Mouse (Mus musculus) liver, embryonic 14.5 days (tissue): ENCODE data around the gene Atp8a2. TPM values are rescaled to one million over a fixed set of nuclear protein-coding genes. Genes with fewer than 3 reads are reported as not detected.
A peak's percentile ranks its signal among the peaks of the same experiment; 100 is the strongest.
"Not testable (repeated sequence)": the region's sequence is repeated elsewhere in the genome, so short reads cannot be mapped to it uniquely, and the experiment has no call there.

ENCODE experiments used
- ATAC-seq: fragments of 200-750 bp; cut with Nextera tagmentation; 2 replicates; pipeline ENCODE4 v1.8.0; 2017; ENCODE audit warnings: moderate number of reproducible peaks, mild to moderate bottlenecking, moderate library complexity; ENCODE audit not compliant: insufficient read depth
- DNase-seq, 3 experiments: peaks; one replicate each; pipeline ENCODE4 v3.0.0-alpha.2; 2012 to 2013; ENCODE audit warnings: low read depth in 3 of 3, low spot score in 3 of 3
- H3K27ac ChIP-seq: fragments of 300-500 bp; sonication (generic); 2 replicates; pipeline ENCODE4 v1.5.1; 2014; ENCODE audit warnings: moderate library complexity, mild to moderate bottlenecking, control low read depth, inconsistent platforms
- H3K27me3 ChIP-seq: fragments of 300-500 bp; sonication (generic); 2 replicates; pipeline ENCODE4 v1.6.1; 2014; ENCODE audit warnings: mild to moderate bottlenecking, low read length, moderate library complexity; ENCODE audit not compliant: control insufficient read depth, insufficient read depth
- H3K36me3 ChIP-seq: fragments of 300-500 bp; sonication (generic); replicated peaks from 2 replicates; pipeline ENCODE4 v1.6.1; 2014; ENCODE audit warnings: low read depth; ENCODE audit not compliant: control insufficient read depth, insufficient read depth
- H3K4me1 ChIP-seq, 2 experiments: fragments of 200-500 bp in 1 of 2; fragments of 300-500 bp in 1 of 2; sonication (generic) in 1 of 2; replicated peaks; 2 replicates each; pipeline ENCODE4 v1.6.1; 2012 to 2014; ENCODE audit warnings: antibody characterized with exemption in 1 of 2, inconsistent platforms in 1 of 2, low read length in 1 of 2; ENCODE audit not compliant: control insufficient read depth in 2 of 2, insufficient read depth in 2 of 2
- H3K4me2 ChIP-seq: fragments of 300-500 bp; sonication (generic); 2 replicates; pipeline ENCODE4 v1.6.1; 2014; ENCODE audit warnings: low read depth, mild to moderate bottlenecking, control low read depth, moderate library complexity
- H3K4me3 ChIP-seq, 2 experiments: fragments of 200-500 bp in 1 of 2; fragments of 300-500 bp in 1 of 2; sonication (generic) in 1 of 2; 2 replicates each; pipeline ENCODE4 v1.5.1; 2012 to 2014; ENCODE audit warnings: low read depth in 2 of 2, low read length in 2 of 2, mild to moderate bottlenecking in 2 of 2, control low read depth in 1 of 2, inconsistent platforms in 1 of 2, moderate library complexity in 1 of 2; ENCODE audit not compliant: insufficient read depth in 1 of 2
- H3K9ac ChIP-seq: fragments of 300-500 bp; sonication (generic); replicated peaks from 2 replicates; pipeline ENCODE4 v1.6.1; 2014; ENCODE audit warnings: mild to moderate bottlenecking, control low read depth, moderate library complexity
- H3K9me3 ChIP-seq: fragments of 300-500 bp; sonication (generic); 2 replicates; pipeline ENCODE4 v1.6.1; 2016; ENCODE audit warnings: low read length, mixed read lengths; ENCODE audit not compliant: control insufficient read depth
- CTCF ChIP-seq: IDR thresholded peaks from 2 replicates; pipeline ENCODE4 v1.5.1; 2016; ENCODE audit warnings: antibody characterized with exemption, low read depth, control low read depth
- EP300 ChIP-seq: IDR thresholded peaks from 2 replicates; pipeline ENCODE4 v1.6.1; 2016; ENCODE audit warnings: antibody characterized with exemption, low read depth
- WGBS: fragments of 180-500 bp; shearing (Covaris S2); extraction: QIAGEN DNeasy Blood & Tissue Kit; methylation state at CpG from one replicate; pipeline ENCODE4 v1.1.7; 2014; ENCODE audit not compliant: insufficient replicate concordance; 5-methylcytosine and 5-hydroxymethylcytosine counted together
- polyA plus RNA-seq, 2 experiments: library from polyadenylated mRNA; depleted of rRNA in 1 of 2; stranded (reverse) in 1 of 2; unstranded in 1 of 2; fragments of >200 nt; fragmentation: Nextera tagmentation in 1 of 2; extraction: Ambion mirVana in 1 of 2; gene quantifications; 2 replicates each; pipeline versions ENCODE4 v1.2.1 to v1.2.3; 2012 to 2014

The Atp8a2 gene
- polyA plus RNA-seq, 2 experiments: 0.51 to 1.8 TPM

DNA sequence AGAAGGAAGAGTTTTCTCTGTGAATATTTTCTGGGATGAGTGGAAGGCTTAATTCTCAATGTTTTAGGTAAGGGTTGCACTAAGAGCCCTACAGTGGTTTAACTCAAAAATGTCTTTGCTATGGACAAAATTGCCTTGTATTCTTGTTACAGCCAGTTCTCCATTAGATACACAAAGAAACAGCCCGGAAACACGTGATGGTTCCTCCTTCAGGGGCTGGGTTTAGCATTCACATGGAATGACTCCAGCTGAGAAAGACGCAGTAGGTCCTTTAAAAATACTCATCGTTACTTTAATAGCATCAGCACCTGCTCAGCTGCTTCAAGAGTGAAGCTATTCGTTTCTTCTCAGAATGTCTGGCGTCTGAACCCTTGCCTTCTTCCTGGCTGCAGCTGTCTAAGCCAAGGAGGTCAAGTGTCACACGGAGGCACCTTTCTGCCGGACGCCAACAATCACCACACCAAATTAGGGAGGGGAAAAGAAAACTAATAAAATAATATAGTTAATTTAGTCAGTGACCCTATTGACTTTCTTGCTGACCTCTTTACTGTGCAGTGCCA, 572.6 kb downstream of the Atp8a2 start:
- Histone ChIP-seq H3K9ac (no peak overlapping the region), H3K4me2 (no peak overlapping the region)
- no peak for DNase-seq

DNA sequence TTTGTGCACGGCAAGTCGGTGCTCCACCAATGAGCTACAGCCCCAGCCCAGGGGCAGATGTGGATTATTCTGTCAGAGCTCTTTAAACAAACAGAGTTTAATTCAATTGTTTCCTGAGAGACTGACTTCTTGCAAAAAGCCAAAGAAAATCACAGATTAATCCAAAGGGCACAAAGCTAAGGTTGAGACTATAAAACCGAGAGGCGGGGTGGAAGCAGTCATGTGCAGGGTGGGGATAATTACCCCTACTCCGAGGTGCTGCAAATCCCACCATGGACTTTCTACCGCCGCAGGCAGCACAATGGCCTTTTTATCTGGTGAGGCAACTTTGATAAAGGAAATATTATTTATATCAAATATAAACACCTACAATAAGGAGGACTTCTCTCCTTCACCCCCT, 580.2 kb downstream of the Atp8a2 start:
- Histone ChIP-seq H3K4me1 (no peaks in the 10 kb centered on the region), H3K9me3 (no peaks in the 10 kb centered on the region), H3K27me3 (no peaks in the 10 kb centered on the region), H3K27ac (no peak overlapping the region), H3K4me2 (no peak overlapping the region), H3K9ac (no peak overlapping the region), H3K36me3 (no peaks in the 10 kb centered on the region), H3K4me3 (no peak overlapping the region)
- ATAC-seq (no peak), DNase-seq (no peak)
- TF ChIP-seq EP300: no peak
- TF ChIP-seq CTCF: no peak
- 72% methylated on average over 7 of the region's 7 CpGs for WGBS

More for the DNA sequence above, 572.6 kb downstream of the Atp8a2 start:
- Histone ChIP-seq H3K27me3 (peaks cover 23% of the 10 kb centered on the region), H3K36me3 (no peaks in the 10 kb centered on the region), H3K27ac (no peak overlapping the region), H3K4me3 (no peak overlapping the region), H3K9me3 (no peaks in the 10 kb centered on the region), H3K4me1 (no peaks in the 10 kb centered on the region)
- ATAC-seq: no peak
- TF ChIP-seq CTCF (no peak), EP300 (no peak)
- 48% methylated on average over 9 of the region's 9 CpGs for WGBS

DNA sequence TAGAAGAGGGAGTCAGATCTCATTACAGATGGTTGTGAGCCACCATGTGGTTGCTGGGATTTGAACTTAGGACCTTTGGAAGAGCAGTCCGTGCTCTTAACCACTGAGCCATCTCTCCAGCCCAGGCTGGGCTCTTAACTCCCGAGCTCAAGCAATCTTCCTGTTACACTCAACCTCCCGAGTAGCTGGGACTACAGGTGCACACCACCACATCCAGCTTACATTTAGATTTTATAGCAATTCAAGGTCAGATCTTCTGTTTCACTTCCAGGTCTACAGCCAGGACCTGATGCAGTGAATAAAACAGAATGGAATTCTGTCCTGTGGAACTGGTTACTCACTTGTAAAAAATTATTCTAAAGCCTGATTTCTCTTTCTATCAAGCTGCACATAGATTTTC, 582.8 kb downstream of the Atp8a2 start:
- not testable (repeated sequence) for H3K4me1 ChIP-seq, H3K36me3 ChIP-seq, H3K27me3 ChIP-seq, H3K27ac ChIP-seq, ATAC-seq, H3K9ac ChIP-seq, H3K4me3 ChIP-seq, H3K9me3 ChIP-seq, DNase-seq, H3K4me2 ChIP-seq
- WGBS: 53% methylated on average over 3 of the region's 3 CpGs

DNA sequence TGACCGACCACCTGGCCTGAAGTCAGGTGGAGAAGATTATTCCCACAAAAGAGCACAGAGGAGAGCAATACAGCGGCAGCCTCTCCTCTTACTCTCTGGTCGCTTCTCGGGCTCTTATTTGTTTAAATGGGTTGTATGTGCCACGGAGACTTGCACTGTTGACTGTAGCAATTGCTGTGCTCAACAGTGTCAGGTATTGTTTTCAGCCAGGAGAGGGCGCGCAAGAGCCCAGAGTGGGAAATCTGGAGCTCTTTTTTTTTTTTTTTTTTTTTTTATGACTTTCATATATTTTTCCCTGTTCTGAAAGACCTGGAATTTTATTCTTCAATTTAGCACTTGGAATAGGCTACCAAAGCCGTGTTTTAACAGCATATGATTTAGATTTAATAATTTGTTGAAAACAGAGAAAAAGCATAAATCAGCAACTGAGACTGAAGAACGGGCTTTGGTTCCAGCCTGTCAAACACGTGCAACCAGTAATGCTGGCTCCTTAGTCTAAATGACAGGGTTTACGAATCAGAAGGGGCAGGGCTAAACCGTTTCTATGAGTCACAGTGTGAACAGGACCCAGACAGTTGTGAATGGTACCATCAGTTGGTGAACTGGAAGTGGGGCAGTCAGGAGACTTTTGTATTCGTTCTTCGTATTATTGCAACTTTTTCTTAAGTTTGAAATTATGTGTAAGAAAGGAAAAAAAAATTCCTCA, 583.9 kb downstream of the Atp8a2 start:
- Histone ChIP-seq H3K27me3 (no peaks in the 10 kb centered on the region), H3K9me3 (no peaks in the 10 kb centered on the region), H3K9ac (no peak overlapping the region), H3K4me2 (no peak overlapping the region), H3K36me3 (no peaks in the 10 kb centered on the region), H3K4me3 (no peak overlapping the region), H3K27ac (no peak overlapping the region), H3K4me1 (no peaks in the 10 kb centered on the region)
- 42% methylated on average over 14 of the region's 14 CpGs for WGBS
- TF ChIP-seq CTCF (peak; percentile 67), EP300 (no peak)
- no peak for ATAC-seq
- DNase-seq: no peak

DNA sequence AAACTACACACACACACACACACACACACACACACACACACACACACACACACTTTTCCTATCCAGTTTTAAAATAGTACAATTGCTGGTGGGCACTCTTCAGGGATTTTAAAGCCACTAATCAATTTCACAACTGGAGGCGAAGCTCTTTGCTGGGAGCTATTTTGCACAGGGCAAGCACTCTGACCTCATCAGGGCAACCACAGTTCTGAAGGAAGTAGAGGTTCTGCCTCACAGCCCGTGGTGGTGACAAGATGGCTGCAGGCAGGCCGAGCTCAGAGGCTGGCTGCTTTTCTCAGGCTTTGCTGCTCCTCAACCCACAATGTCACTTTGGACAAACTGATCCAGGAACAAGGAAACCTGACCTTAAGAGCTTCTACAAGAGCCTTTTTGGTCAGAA, 590.0 kb downstream of the Atp8a2 start:
- no peak for DNase-seq
- no peak for ATAC-seq
- Histone ChIP-seq H3K36me3 (no peaks in the 10 kb centered on the region), H3K4me1 (no peaks in the 10 kb centered on the region), H3K27me3 (no peaks in the 10 kb centered on the region; the same call in 1 of the 2 replicates), H3K9me3 (no peaks in the 10 kb centered on the region), H3K9ac (no peak overlapping the region), H3K4me3 (no peak overlapping the region), H3K27ac (no peak overlapping the region), H3K4me2 (no peak overlapping the region)
- TF ChIP-seq CTCF: no peak
- no peak for TF ChIP-seq EP300
- WGBS: 30% methylated on average over 3 of the region's 3 CpGs
